Mouse (Mus musculus) forebrain, embryonic 13.5 days (tissue): ENCODE measurements around the gene Entpd7. TPM values are rescaled to one million over a fixed set of nuclear protein-coding genes. Genes with fewer than 3 reads are reported as not detected.

Experiments
- ATAC-seq: fragments of 200-750 bp; cut with Nextera tagmentation; 2 replicates; pipeline ENCODE4 v1.8.0; 2017
- H3K27ac ChIP-seq: fragments of 300-500 bp; sonication (generic); 2 replicates; pipeline ENCODE4 v1.5.1; 2015; ENCODE audit warnings: inconsistent platforms, mild to moderate bottlenecking, moderate library complexity
- H3K27me3 ChIP-seq: fragments of 300-500 bp; sonication (generic); 2 replicates; pipeline ENCODE4 v1.6.1; 2015; ENCODE audit warnings: mild to moderate bottlenecking, inconsistent platforms
- H3K36me3 ChIP-seq: fragments of 300-500 bp; sonication (generic); 2 replicates; pipeline ENCODE4 v1.6.1; 2015; ENCODE audit warnings: mild to moderate bottlenecking, inconsistent platforms; ENCODE audit not compliant: poor library complexity, severe bottlenecking
- H3K4me1 ChIP-seq: fragments of 300-500 bp; sonication (generic); 2 replicates; pipeline ENCODE4 v1.6.1; 2015; ENCODE audit warnings: inconsistent platforms
- H3K4me2 ChIP-seq: fragments of 300-500 bp; sonication (generic); 2 replicates; pipeline ENCODE4 v1.6.1; 2015; ENCODE audit warnings: inconsistent platforms, mild to moderate bottlenecking, moderate library complexity
- H3K4me3 ChIP-seq: fragments of 300-500 bp; sonication (generic); 2 replicates; pipeline ENCODE4 v1.5.1; 2015; ENCODE audit warnings: mild to moderate bottlenecking, inconsistent platforms
- H3K9ac ChIP-seq: fragments of 300-500 bp; sonication (generic); 2 replicates; pipeline ENCODE4 v1.6.1; 2015; ENCODE audit warnings: mild to moderate bottlenecking, inconsistent platforms
- H3K9me3 ChIP-seq: fragments of 300-500 bp; sonication (generic); replicated peaks from 2 replicates; pipeline ENCODE4 v1.6.1; 2016; ENCODE audit warnings: inconsistent platforms
- WGBS: fragments of 180-500 bp; shearing (Covaris S2); methylation state at CpG from one replicate; pipeline ENCODE4 v1.1.7; 2015; 5-methylcytosine and 5-hydroxymethylcytosine counted together
- polyA plus RNA-seq: library from polyadenylated mRNA; unstranded; fragments of >200 nt; fragmentation: Nextera tagmentation; extraction: Ambion mirVana; gene quantifications from 2 replicates; pipeline ENCODE4 v1.2.1, GENCODE M21; 2015

Gene Entpd7
- polyA plus RNA-seq, 1 experiment from 2014 or later = 7.4 TPM

- no peak for ATAC-seq
- Histone ChIP-seq H3K9me3 (no peaks in the 10 kb centered on the region), H3K36me3 (no peaks in the 10 kb centered on the region), H3K27me3 (no peaks in the 10 kb centered on the region), H3K4me1 (no peaks in the 10 kb centered on the region), H3K4me2 (no peak overlapping the region), H3K9ac (no peak overlapping the region), H3K4me3 (no peak overlapping the region), H3K27ac (no peak overlapping the region)
- 90% methylated on average over 2 of the region's 2 CpGs for WGBS
Measured at GRCm38 (mm10) chr19:43762410-43762809, 72.9 kb downstream of the Entpd7 start.

DNA sequence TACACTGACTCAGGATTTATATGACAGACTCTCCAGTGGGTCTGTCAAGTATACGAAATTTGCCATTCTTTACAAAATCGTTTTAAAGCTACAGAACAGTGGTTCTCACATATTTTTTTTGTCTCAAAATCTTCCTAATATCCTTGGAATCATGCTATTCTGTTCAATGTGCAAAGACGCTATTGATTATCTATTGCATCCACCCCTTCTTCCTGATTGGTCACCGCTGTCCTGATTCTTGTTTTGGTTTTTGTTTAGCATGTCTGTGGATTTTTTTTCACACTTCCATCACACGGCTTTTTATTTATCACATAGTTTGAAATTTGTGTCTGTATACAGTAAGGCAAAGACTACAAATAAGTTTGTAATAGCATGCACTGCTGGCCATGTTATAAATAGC is 77.0 kb downstream of the Entpd7 start:
- Histone ChIP-seq H3K27ac (no peak overlapping the region), H3K4me2 (no peak overlapping the region), H3K4me1 (no peaks in the 10 kb centered on the region), H3K36me3 (no peaks in the 10 kb centered on the region), H3K27me3 (no peaks in the 10 kb centered on the region), H3K9ac (no peak overlapping the region), H3K9me3 (no peaks in the 10 kb centered on the region), H3K4me3 (no peak overlapping the region)
- ATAC-seq = no peak
- WGBS = 88% methylated on average over 5 of the region's 5 CpGs

- no peak overlapping the region for H3K4me2 ChIP-seq
- no peaks in the 10 kb centered on the region for H3K27me3 ChIP-seq
- no peak overlapping the region for H3K4me3 ChIP-seq
- no peaks in the 10 kb centered on the region for H3K4me1 ChIP-seq
- no peak overlapping the region for H3K9ac ChIP-seq
- ATAC-seq = no peak
- 81% methylated on average over 9 of the region's 9 CpGs for WGBS
- H3K36me3 ChIP-seq = no peaks in the 10 kb centered on the region
- no peaks in the 10 kb centered on the region for H3K9me3 ChIP-seq
- H3K27ac ChIP-seq = no peak overlapping the region
Measured at GRCm38 (mm10) chr19:43767549-43768322, 78.3 kb downstream of the Entpd7 start.

DNA sequence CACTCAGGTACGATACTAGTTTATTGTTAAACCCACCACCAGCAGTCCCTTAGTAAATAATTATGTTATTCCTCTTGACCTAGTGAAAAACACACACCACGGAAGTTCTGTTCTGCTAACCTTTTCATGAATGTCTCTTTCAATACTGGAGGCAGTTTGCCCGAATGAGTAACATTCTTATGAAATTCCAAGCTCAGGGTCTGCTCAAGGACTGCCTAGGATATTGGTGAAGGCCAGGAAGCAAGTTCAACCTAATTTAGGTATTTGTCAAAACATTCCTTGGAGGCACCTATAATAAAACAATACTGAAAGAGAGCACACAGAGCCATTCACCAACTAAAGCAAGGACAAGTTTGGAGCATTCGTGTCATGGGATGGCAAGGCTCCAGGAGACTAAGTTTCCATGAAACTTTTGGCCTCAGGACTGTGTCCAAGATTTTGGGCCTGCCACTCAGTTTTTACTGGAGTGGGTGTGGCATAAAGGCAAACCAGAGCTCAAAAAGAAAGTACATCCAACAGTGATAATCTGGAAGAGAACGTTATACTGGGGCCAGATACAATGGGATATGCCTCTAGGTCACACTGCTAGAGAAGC is 80.0 kb downstream of the Entpd7 start:
- 84% methylated on average over 5 of the region's 5 CpGs for WGBS
- Histone ChIP-seq H3K4me2 (no peak overlapping the region), H3K9me3 (no peaks in the 10 kb centered on the region), H3K4me1 (no peaks in the 10 kb centered on the region), H3K36me3 (no peaks in the 10 kb centered on the region), H3K4me3 (no peak overlapping the region), H3K9ac (no peak overlapping the region), H3K27ac (no peak overlapping the region), H3K27me3 (no peaks in the 10 kb centered on the region)
- ATAC-seq = no peak

- Histone ChIP-seq H3K9ac (no peak overlapping the region), H3K4me2 (no peak overlapping the region), H3K27me3 (no peaks in the 10 kb centered on the region), H3K9me3 (no peaks in the 10 kb centered on the region), H3K4me1 (no peaks in the 10 kb centered on the region), H3K27ac (no peak overlapping the region), H3K4me3 (no peak overlapping the region), H3K36me3 (no peaks in the 10 kb centered on the region)
- WGBS = 93% methylated on average over 4 of the region's 4 CpGs
- no peak for ATAC-seq
Measured at GRCm38 (mm10) chr19:43770584-43770983, 81.1 kb downstream of the Entpd7 start.

- no peaks in the 10 kb centered on the region for H3K9me3 ChIP-seq
- no peak for ATAC-seq
- H3K9ac ChIP-seq = no peak overlapping the region
- H3K4me1 ChIP-seq = no peaks in the 10 kb centered on the region
- H3K36me3 ChIP-seq = no peaks in the 10 kb centered on the region
- H3K27me3 ChIP-seq = no peaks in the 10 kb centered on the region
- H3K4me3 ChIP-seq = no peak overlapping the region
- no peak overlapping the region for H3K27ac ChIP-seq
- no peak overlapping the region for H3K4me2 ChIP-seq
- 86% methylated on average over 5 of the region's 5 CpGs for WGBS
Measured at GRCm38 (mm10) chr19:43771499-43771969, 82.1 kb downstream of the Entpd7 start.

GRCm38 (mm10) chr19:43772311-43772710 is 82.8 kb downstream of the Entpd7 start:
- WGBS = 56% methylated on average over 6 of the region's 6 CpGs
- Histone ChIP-seq H3K4me3 (no peak overlapping the region), H3K9me3 (no peaks in the 10 kb centered on the region), H3K27ac (no peak overlapping the region), H3K4me1 (no peaks in the 10 kb centered on the region), H3K36me3 (no peaks in the 10 kb centered on the region), H3K9ac (no peak overlapping the region), H3K4me2 (no peak overlapping the region), H3K27me3 (no peaks in the 10 kb centered on the region)
- no peak for ATAC-seq

DNA sequence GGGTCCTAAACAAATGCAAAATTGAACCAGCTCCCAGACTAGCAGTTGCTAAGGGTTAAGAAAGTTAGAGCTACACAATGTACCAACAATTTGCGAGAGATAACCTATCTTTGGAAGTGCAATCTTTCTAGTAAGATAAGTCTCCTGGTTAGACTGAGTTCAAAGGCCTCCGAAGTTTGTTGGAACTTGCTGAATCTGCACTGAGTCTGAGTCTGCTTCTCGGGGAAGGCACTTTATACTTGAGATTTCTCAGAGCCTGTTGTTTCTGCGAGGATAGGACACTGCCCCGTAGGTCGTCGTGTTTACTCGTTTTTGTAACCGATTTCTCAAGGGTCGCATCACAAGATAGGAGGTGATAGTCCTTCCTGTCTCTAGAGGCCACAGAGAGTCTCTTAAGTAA is 86.0 kb downstream of the Entpd7 start:
- Histone ChIP-seq H3K27ac (no peak overlapping the region), H3K36me3 (no peaks in the 10 kb centered on the region), H3K4me1 (no peaks in the 10 kb centered on the region), H3K9ac (no peak overlapping the region), H3K4me2 (no peak overlapping the region), H3K27me3 (no peaks in the 10 kb centered on the region), H3K4me3 (no peak overlapping the region), H3K9me3 (no peaks in the 10 kb centered on the region)
- no peak for ATAC-seq
- WGBS = 82% methylated on average over 10 of the region's 10 CpGs

- Histone ChIP-seq H3K4me3 (no peak overlapping the region), H3K9me3 (no peaks in the 10 kb centered on the region), H3K27ac (no peak overlapping the region), H3K4me1 (no peaks in the 10 kb centered on the region), H3K9ac (no peak overlapping the region), H3K4me2 (no peak overlapping the region), H3K36me3 (no peaks in the 10 kb centered on the region), H3K27me3 (no peaks in the 10 kb centered on the region)
- no peak for ATAC-seq
- 79% methylated on average over 4 of the region's 4 CpGs for WGBS
Measured at GRCm38 (mm10) chr19:43776561-43776960, 87.1 kb downstream of the Entpd7 start.

DNA sequence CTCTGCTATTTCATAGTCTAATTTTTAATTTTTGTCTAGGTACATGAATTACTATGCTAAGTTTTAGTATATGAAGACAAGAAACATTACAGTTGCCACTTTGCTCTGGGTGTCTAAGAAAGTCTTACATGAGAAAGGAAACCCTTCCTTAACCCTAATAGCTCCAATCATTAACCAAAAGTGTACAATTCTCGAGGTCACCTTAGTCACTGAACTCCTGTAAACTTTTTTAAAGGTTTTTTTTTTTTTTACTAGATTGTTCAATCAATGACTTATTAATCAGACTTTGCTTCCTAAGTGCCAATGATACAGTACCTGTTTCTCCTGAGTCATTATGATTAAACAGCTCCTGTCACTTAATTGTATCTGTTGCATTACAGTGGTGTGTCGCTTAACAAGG is 87.8 kb downstream of the Entpd7 start:
- no peaks in the 10 kb centered on the region for H3K4me1 ChIP-seq
- H3K27ac ChIP-seq = no peak overlapping the region
- no peaks in the 10 kb centered on the region for H3K36me3 ChIP-seq
- no peaks in the 10 kb centered on the region for H3K9me3 ChIP-seq
- no peak overlapping the region for H3K4me3 ChIP-seq
- no peaks in the 10 kb centered on the region for H3K27me3 ChIP-seq
- no peak for ATAC-seq
- 78% methylated on average over 2 of the region's 2 CpGs for WGBS
- H3K4me2 ChIP-seq = no peak overlapping the region
- no peak overlapping the region for H3K9ac ChIP-seq

DNA sequence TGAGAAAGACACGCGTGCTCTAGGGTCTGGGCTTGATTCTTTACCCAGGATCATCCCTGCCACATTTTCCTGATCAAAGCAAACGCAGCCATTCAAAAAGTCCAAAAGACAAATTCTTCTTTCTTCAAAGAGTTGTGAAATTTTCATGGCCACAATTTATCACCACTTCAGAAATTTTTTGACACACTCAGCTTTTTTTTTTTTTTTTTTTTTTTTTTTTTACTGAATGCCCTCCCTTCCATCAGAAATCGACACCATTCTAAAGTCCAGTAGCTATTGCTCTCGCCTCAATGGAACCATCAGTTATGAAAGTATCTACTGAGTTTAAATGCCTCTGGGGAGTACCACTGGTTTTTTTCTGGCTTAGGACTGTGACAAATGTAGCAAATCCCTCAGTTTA is 90.9 kb downstream of the Entpd7 start:
- H3K9ac ChIP-seq = no peak overlapping the region
- ATAC-seq = no peak
- H3K9me3 ChIP-seq = no peaks in the 10 kb centered on the region

GRCm38 (mm10) chr19:43781980-43782379 is 92.5 kb downstream of the Entpd7 start, which contains the start of gene Abcc2:
Abcc2 (plus strand) TSS chr19:43782192.
- 86% methylated on average over 3 of the region's 3 CpGs for WGBS
- Histone ChIP-seq H3K27ac (no peak within 1 kb of the TSS), H3K9ac (no peak within 1 kb of the TSS), H3K27me3 (no peaks in the 10 kb centered on the region), H3K9me3 (no peaks in the 10 kb centered on the region), H3K4me1 (no peaks in the 10 kb centered on the region), H3K4me3 (no peak within 1 kb of the TSS), H3K4me2 (no peak within 1 kb of the TSS), H3K36me3 (no peaks in the 10 kb centered on the region)
- ATAC-seq = no peak

More for the DNA sequence above, 90.9 kb downstream of the Entpd7 start:
- Histone ChIP-seq H3K4me2 (no peak overlapping the region), H3K27ac (no peak overlapping the region), H3K4me1 (no peaks in the 10 kb centered on the region), H3K27me3 (no peaks in the 10 kb centered on the region), H3K36me3 (no peaks in the 10 kb centered on the region), H3K4me3 (no peak overlapping the region)
- 94% methylated on average over 5 of the region's 5 CpGs for WGBS
